Mouse (Mus musculus) megakaryocyte, adult 5-6 weeks (primary cell): Measurements from ENCODE around the gene Rnf6. TPM values are rescaled to one million over a fixed set of nuclear protein-coding genes. Genes with fewer than 3 reads are reported as not detected.
"Not testable (repeated sequence)": the region's sequence is repeated elsewhere in the genome, so short reads cannot be mapped to it uniquely, and the experiment has no call there.

ENCODE experiments used
- ATAC-seq: 2 replicates; pipeline ENCODE4 v1.8.0; 2016; ENCODE audit warnings: mild to moderate bottlenecking, inconsistent platforms; ENCODE audit not compliant: poor library complexity, severe bottlenecking
- total RNA-seq, 2 experiments: library from RNA; stranded (forward) in 1 of 2; stranded (reverse) in 1 of 2; fragments of 153-499, 151-499 nt in 1 of 2; fragments of 221-1000, 200-1000 nt in 1 of 2; gene quantifications; 2 replicates each; pipeline versions ENCODE4 v1.2.3 to v1.2.4; 2015 to 2017

Rnf6 gene
- total RNA-seq, 2 experiments from 2014 or later, result 24.6 to 46.4 TPM

DNA sequence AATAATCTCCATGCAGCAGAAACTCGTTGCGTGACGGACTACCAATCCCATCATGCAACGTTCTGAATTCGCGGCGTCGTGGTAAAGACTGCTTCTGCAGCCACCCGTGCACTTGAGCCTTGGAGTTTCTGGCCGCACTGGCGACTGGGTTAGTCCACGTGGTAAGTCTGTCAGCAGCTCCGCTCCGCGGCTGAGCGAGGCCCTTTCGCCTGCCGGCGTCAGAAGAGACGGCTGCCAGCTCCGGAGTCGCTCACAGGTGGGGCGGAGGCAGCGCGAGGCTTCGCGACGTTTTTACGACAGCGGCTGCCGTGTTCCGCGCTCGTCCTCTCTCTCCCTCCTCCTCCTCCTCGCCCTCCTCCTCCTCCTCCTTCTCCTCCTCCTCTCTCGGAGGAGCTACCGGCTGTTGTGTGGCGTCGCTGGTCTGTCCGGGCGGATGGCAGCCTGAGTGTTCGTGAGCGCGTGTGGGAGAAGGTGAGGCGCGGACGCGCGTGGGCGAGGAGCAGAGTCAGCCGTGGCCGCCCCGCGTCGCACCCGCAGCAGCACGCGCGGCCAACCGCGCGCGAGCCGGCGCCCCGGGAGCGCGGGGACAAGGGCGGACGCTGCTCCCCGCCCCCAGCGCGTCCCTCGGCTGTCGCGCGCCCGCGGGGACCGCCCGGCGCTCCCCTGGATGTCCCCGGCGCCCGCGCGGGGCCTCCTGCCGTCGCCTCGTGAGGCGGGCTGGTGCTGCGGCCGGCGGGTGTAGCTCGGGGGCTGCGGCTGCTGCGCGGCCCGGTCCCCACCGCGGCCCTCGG lies 9.7 kb upstream of the Rnf6 start, which contains the start of gene Cdk8:
Cdk8 (plus strand) TSS at position 367 of the 791 bp plus-strand sequence.
- peak; percentile 92 for ATAC-seq

DNA sequence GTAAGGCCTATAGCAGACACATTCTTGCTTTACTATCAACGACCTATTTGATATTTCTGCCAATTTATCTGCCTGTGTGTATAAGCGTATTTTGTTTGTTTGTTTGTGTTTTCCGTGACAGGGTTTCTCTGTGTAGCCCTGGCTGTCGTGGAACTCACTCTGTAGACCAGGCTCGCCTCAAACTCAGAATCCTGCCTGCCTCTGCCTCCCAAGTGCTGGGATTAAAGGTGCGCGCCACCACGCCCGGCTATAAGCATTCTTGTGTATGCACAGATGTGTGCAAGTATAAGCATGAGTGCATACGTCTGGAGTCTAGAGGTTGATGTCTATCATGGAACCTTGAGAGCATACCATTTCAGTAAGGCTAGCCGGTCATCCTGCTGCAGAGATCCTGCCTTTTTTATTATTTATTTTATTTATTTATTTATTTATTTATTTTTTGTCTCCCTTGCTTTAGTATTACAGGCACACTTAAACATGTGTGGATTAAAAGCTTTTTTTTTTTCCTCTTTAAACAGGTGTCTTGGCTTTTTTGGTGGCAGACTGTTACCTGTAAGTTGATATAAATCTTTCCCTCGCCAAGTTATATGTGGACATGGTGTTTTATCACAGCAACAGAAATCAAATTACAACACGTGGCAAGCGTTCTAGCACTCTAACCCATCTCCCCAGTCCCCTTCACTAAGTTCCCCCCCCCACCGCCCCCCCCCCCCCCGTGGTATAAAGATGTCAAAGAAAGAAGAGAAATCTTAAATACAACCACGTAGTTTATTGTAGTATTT lies 8.7 kb upstream of the Rnf6 start:
- no peak for ATAC-seq

DNA sequence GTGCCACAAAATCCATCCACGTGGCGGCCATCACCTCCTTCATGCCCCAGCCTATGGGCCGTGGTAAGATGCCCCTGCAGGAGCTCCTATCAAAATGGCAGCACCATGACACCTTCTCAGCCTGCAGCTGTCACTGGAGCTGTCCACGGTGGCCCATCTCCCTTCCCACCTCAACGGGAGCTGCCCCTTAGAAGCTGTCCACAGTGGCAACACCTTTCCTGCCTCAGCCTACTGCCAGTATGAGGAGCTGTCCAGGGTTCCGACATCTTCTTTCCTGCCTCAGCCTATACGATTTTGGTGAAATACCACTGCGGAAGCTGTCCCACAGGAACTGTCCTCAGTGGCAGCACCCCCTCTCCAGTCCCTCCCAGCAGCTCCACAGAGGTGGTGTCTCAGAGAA lies 6.1 kb upstream of the Rnf6 start:
- ATAC-seq, result no peak

DNA sequence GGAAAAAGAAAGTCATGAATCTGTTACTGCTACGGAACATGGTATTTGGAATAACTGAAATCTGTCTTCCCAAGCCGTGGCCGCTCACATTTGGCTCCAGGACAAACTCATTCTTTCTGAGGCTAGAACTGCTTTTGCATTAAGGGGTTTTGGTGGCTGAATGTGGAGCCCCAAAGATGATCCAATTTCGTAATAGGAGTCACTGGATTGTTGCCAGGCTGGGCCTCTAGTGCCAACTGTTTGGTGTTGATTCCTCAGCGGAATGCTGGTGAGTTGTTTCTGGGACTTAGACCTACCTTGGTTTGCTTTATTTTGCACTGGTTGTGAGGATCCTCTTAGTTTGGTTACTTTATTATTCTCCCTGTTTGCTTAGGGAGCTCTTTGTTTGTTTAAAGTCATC lies 2.4 kb upstream of the Rnf6 start:
- ATAC-seq, result no peak

DNA sequence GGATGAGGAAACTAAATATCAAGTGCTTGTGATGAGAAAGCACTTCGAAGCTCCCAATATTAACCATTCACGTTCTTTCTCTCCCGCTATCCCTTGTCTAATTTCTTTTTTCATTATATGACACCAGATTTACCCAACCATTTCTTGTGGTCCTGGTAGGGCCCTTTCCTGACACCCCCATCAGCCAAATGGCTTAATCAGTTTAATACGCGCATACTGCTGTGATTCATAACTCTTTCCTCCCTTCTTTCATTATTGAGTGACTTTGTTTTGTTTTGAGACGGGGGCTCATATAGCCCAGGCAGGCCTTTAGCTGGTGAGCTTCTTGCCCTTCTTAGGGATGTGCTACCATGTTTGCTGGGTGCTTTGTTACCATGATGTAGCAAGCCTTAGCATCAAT lies 367 bp upstream of the Rnf6 start:
- ATAC-seq, result no peak

DNA sequence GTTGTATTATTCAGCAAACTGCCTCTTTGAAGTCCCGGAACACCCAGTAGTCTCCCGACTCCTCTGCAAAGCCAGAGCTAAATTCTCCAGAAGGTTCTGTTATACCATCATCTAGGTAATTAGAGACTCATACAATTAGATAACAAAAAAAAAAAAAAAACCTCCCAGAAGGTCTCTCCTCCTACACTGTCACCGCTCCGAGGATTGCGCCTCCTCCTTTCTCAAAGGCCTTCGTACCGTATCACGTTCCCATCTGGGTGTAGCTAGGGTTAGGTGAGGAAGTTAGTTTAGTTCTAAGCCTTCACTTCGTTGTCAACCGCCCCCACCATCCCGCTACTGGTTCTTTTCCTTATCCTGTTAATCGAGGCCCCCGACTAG lies 865 bp downstream of the Rnf6 start:
- ATAC-seq, result peak; percentile 58

DNA sequence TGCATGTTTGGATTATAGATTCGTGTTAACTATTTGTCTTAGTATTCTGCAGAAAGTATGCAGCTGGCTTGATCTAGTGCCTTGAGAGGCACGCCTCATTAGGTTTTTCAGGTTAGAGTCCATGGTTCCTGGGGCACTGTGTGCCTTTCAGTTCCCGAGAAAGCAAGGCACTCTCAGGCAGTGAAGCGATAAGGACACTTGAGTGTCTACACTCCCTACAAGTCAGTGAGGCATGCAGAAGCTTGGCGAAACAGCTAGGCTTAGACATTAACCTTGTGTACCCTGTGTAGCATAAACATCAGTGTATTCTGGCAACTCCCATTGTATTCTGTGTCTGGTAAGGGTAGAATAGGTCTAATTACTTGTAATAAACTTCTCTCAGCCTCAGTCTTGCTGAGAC lies 15.8 kb downstream of the Rnf6 start:
- no peak for ATAC-seq

DNA sequence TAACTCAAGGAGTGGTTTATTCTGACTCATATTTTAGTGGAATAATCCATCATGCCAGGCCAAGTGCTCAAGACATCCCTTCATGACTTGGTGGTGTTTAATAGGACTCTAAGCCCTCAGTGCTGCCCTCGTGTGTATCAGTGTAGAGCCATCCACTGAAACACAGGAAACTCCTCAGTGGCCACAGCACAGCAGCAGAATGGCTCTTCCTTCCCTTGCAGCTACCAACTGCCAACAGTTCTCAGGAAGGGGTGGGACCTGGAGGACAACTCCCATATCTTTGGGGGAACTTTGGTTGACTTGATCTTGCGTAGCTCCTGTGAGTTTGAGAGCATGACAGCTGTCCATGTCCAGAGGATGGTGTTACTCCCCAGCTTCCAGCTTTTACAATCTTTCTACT lies 17.4 kb downstream of the Rnf6 start:
- ATAC-seq, result peak; percentile 43

DNA sequence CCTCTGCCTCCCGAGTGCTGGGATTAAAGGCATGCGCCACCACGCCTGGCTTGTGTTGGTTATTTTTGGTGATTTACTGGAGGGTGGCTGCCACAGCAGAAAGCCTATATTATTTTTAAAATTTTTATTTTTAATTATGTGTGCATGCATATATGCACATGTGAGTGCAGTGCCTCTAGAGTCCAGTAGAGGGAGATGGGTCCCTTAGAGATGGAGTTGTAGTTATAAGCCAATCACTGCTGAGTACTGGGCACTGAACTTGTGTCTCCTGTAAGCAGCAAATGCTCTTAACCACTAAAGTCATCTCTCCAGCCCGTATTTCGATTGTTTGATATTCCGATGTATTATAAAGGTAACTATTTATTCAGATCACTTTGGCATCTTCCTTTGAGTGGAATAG lies 20.8 kb downstream of the Rnf6 start:
- no peak for ATAC-seq

DNA sequence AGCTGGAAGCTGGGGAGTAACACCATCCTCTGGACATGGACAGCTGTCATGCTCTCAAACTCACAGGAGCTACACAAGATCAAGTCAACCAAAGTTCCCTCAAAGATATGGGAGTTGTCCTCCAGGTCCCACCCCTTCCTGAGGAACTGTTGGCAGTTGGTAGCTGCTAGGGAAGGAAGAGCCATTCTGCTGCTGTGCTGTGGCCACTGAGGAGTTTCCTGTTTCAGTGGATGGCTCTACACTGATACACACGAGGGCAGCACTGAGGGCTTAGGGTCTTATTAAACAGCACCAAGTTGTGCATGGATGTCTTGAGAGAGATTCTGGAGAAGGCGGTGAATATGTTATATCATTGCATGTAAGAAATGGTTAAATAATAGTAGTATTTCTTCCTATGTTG lies 21.8 kb downstream of the Rnf6 start:
- ATAC-seq, result peak; percentile 63

DNA sequence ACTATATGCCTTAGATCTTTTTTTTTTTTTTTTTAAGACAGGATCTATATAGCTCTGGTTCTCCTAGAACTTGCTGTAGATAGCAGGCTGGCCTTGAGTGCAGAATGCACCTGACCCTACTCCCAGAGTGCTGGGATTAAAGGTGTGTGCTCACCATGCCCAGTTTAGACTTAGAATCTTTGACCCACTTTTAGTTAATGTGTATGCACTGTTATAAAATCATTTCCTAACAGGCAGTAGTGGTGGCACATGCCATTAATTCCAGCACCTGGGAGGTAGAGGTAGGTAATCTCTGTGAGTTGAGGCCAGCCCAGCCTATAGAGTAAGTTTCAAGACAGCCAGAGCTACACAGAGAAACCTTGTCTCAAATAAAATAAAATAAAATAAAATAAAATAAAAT lies 22.3 kb downstream of the Rnf6 start:
- ATAC-seq, result no peak

DNA sequence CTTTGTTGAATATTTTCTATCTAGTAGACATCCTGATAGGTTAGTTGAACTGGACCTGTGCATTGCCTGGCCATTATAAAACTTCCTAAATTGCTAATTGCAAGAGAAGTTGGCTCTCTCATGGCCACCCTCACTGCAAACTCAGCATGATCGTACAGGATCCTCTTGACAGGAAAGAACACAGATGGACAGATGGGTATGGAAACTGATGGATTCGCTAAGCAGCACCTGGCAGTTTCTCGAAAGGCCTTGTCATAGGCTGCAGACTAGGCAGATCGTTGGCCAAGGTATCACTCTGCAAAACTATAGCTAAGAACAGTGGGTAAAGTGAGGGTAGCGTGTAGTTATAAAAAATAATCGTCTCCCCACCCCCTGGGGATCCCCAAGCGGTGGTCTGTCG lies 28.0 kb downstream of the Rnf6 start:
- no peak for ATAC-seq

DNA sequence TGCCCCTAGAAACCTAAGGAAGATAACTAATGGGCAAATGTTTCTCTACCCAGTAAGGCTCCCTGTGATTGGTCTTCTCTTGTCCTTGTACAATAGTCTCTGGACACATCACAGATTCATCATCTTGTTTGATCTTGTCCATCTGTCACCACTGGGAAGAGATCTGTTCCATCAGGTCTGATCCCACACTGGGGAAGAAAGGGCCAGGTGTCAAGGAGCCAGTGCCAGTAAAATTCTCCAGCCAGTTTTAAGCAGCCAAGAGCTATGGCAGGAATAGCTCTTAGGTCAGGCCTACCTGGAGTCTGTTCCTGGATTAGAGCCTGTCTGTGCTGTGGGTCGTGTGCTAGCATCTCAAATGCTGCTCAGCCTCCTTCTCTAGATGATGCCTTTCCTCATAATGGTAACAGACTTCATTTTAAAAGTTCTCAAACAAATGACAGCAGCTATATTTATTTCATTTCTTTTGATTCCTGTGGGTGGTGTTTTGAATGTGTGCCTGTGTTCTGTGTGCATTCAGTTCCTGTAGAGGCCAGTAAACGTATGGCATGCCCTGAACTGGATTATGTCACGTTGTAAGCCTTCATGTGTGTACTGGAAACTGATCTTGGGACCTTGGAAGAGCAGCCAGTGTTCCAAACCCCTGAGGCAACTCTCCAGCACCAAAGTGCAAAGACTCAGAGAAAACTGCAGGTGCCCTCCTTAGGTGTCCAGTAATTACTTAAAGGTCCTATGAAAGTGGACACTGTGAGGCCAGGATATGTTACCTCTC lies 30.7 kb downstream of the Rnf6 start:
- no peak for ATAC-seq

DNA sequence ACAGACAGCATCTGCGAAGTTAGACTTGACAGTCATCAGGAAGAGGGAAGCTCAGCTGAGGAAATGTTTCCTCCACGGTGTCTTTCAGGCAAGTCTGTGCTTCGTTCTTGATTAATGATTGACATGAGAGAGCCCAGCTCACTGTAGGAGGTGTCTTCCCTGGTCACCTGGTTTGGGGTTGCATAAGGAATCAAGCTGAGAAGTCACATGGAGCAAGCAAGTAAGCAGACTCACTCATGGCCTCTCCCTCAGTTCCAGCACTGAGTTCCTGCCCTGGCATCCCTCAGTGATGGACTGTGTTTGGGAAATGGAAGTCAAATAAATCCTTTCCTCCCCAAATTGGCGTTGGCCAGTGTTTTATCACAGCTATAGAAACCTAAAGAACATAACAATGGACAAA lies 31.3 kb downstream of the Rnf6 start:
- ATAC-seq, result no peak

DNA sequence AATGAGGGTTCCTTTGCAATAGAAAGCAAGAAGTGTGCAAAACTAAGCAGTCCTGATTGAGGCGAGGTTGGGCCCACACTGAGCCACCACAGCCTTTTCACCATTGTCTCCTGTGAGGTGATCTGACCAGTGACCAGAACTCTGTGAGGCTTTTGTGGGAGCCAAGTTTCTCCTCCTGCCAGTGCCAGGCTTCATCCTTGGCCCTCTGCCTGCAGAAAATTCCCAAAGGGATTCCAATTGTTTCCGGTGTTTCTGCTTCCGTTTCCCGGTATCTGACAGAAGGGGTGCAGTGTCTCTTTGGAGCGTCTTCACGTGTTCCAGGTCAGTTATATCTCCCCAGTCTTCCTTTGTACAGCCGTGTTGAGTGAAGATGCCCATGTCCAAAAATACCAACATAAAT lies 32.6 kb downstream of the Rnf6 start:
- ATAC-seq, result no peak

DNA sequence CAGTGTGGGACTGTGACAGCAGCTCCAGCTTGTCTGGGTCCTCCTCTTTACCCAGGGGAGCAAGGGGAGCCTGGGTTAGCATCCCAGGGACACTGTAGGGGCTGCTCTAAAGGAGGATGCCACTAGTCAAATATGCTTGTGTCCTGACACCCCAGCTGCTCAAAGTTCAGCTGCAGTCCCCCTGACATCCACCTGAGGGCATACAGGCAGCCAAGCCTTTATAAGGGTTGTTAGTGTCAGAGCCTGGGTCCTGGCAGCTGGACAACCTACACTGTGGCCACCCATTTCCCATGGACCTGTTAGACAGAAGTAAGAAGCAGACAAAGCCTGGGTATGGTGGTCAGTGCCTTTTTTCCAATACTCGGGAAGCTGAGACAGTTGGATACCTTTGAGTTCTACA lies 33.2 kb downstream of the Rnf6 start:
- ATAC-seq, result 0 out of 2 replicates have a peak, but pooled peaks have one; percentile 24

DNA sequence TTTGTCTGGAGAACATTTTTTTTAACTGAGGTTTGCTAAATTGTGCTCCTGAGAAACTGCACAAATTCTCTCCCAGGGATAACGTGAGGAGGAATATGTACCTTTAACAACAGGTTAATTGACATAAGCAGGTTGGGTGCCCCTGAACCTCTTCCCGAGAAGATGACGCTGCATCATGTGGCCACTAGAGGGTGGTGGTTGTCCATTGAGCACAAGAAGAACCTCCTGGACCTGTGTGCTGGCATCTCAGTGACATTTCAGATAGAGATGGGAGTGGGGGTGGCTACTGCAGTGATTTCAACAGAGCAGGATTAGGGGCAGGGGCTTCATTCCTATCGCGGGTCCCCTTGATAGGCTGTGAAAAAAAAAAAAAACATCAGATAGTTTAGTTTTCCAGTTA lies 33.9 kb downstream of the Rnf6 start:
- ATAC-seq, result peak; percentile 72

DNA sequence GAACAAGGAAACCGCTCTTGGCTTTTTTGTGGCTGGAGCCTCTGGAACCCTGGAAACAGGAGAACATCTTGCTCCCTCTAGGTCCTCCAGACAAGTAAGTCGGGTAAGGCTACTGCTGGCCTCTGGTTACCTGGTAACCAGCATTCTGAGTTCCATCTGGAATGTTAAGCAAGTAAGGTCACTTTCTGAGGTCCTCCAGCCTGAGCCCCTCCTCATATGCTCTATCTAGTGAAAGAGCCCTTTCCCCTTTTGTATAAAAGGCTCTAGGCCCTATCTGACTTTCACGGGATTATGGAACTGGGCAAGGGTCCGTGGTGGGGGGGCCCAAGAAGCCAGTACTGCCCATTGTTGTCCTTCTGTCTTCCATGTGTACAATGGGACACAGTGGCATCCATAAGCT lies 36.2 kb downstream of the Rnf6 start, which contains the start of gene 1700001J03Rik:
1700001J03Rik (minus strand) TSS at position 101 of the 400 bp plus-strand sequence.
- ATAC-seq, result not testable (repeated sequence)

DNA sequence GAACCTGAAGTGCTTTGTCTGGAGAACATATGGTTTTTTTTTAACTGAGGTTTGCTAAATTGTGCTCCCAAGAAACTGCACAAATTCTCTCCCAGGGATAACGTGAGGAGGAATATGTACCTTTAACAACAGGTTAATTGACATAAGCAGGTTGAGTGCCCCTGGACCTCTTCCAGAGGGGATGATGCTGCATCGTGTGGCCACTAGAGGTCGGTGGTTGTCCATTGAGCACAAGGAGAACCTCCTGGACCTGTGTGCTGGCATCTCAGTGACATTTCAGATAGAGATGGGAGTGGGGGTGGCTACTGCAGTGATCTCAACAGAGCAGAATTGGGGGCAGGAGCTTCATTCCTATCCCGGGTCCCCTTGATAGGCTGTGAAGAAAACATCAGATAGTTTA lies 48.6 kb downstream of the Rnf6 start:
- not testable (repeated sequence) for ATAC-seq

DNA sequence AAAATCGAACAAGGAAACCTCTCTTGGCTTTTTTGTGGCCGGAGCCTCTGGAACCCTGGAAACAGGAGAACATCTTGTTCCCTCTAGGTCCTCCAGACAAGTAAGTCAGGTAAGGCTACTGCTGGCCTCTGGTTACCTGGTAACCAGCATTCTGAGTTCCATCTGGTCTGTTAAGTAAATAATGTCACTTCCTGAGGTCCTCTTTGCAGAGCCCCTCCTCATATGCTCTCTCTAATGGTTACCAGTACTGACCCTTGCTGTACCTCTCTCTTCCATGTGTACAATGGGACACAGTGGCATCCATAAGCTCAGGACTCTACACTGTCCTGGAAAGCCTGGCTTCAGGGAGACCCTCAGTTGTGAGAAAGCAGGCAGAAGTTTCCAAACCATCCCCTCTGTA lies 50.7 kb downstream of the Rnf6 start, which contains the start of gene Gm6309:
Gm6309 (minus strand) TSS at position 101 of the 400 bp plus-strand sequence.
- not testable (repeated sequence) for ATAC-seq

DNA sequence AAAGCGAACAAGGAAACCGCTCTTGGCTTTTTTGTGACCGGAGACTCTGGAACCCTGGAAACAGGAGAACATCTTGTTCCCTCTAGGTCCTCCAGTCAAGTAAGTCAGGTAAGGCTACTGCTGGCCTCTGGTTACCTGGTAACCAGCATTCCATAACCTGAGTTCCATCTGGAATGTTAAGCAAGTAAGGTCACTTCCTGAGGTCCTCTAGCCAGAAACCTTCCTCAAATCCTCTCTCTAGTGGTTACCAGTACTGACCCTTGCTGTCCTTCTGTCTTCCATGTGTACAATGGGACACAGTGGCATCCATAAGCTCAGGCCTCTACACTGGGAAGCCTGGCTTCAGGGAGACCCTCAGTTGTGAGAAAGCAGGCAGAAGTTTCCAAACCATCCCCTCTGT lies 60.9 kb downstream of the Rnf6 start, which contains the start of gene Gm5565:
Gm5565 (minus strand) TSS at position 101 of the 400 bp plus-strand sequence.
- ATAC-seq, result not testable (repeated sequence)
